Mouse (Mus musculus): ENCODE results near the gene Dcaf4.

The Dcaf4 gene

DNA sequence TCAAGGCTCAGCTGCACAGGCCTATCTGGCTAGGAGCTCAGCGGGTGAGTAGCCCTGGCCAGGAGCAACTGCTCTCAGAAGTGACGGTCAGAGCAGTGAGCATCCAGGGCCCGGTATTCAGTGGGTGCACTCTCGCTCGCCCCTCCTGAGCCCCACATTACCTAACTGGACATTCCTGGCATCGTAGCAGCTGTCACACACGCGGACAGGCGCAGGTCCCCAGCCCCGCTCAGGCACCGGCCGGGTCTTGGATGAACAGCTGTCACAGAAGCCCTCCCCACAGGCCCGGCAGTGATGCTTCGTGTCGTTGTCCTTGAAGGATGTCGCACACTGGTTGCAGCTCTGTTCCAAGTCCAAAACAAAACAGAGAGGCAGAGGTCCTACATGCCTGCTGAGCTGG lies 31.0 kb downstream of the Dcaf4 start:
- DNase-seq = no peak

GRCm38 (mm10) chr12:83553816-83554215 lies 33.5 kb downstream of the Dcaf4 start:
- no peak for DNase-seq

DNA sequence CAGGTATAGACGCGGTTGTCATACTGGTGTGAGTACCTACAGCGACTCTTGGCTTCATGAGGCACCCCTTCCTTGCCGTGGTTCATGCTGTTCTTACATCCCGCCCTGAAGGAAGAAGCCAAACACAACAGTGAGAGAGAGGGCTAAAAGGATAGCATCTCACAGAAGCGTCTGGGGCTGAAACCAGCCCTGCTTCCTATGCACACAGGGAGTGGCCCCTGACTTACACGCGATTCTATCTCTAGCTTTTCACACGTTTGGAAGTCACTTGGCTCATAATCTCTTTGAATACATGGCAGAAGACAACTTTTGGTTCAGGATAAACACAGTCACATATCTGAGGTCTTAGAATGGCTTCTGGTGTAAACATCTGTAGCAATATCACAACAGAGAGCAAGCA lies 35.3 kb downstream of the Dcaf4 start:
- DNase-seq = no peak

GRCm38 (mm10) chr12:83558496-83558895 lies 38.2 kb downstream of the Dcaf4 start:
- DNase-seq = no peak

DNA sequence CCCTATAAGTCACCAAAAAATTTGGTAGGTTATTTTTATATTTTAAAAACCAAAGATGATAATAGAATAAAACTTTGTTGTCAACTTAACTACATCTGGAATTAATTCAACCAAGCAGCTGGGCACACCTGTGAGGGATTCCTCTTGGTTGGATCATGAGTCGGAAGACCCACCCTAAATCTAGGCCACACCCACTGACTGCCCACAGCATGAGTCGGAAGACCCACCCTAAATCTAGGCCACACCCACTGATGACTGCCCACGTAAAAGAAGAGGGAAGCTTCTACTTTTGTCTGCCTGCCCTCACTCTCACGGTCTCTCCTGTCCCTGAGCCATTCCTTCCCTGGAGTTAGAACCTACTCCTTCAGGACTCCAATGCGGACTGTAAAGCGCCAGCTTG lies 39.9 kb downstream of the Dcaf4 start:
- no peak for DNase-seq

DNA sequence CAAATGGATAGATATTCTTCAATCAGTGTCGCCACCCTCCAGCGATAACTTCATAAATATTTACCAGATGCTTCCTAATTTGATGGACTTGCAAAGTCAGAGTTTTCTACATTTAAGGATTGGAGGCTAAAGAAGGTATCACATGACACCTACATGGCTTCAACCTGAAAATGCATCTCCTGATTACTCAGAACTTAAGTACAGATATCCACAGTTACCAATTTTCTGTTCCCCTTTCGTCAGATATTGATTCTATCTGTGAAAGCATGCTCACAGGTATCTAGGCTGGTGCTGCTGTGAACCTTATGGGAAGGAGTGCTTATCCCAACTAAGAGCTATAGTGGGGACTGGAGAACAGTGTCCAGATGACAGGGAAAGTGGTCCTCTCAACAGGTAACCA lies 42.3 kb downstream of the Dcaf4 start:
- no peak for DNase-seq

GRCm38 (mm10) chr12:83569866-83570265 lies 49.6 kb downstream of the Dcaf4 start:
- DNase-seq = no peak

DNA sequence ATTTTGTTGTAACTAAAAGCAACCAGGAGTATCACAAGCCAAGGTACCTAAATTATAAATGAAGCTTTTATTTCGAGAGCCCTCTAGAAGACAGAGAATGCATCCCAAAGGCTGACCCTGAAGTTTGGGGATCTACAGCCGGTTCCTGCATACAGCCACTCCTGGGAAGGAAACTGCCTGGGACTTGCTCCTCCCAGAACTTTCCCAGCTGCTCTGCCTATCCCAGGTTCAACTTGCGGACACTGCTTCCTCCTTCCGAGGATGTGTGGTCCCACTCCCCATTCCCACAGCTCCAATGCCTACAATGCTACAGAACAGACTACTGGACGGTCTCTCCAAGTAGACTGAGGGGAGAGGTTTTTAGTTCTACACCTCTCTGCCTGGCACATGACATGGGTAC lies 52.5 kb downstream of the Dcaf4 start:
- no peak for DNase-seq

DNA sequence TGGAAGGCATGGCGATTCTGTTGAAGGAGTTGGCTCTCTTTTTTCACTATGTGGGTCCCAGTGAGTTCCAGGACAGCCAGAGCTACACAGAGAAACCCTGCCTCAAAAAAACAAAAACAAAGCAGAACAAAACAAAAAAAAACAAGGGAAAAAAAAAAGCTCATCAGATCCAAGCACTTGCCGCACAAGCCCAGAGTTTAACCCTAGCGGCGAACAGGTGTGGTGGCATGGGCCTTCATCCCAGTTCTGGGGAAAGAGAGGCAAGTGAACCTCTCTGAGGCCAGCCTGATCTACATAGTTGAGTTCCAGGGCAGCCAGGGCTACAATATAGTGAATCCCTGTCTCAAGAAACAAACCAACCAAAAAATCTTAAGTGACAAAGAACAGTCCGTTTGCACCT lies 57.2 kb downstream of the Dcaf4 start:
- DNase-seq = no peak

DNA sequence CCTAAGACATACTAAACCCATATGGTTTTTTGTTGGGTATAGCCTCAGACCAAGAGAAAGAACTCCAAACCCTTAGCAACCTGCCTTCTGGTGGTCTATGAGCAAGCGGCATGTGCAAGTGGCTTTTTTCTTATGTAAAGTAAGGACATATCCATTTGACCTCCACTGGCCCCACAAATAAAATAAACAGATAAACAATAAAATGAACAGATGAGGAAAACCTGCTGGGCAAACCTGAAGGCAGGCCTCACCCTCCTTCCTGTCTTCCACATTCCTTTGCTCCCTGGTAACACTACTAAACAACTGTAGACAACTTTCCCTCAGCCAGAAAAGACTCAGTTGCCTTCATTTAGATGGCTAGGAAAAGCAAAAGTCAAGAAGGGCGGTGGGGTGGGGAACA lies 58.1 kb downstream of the Dcaf4 start:
- no peak for DNase-seq

DNA sequence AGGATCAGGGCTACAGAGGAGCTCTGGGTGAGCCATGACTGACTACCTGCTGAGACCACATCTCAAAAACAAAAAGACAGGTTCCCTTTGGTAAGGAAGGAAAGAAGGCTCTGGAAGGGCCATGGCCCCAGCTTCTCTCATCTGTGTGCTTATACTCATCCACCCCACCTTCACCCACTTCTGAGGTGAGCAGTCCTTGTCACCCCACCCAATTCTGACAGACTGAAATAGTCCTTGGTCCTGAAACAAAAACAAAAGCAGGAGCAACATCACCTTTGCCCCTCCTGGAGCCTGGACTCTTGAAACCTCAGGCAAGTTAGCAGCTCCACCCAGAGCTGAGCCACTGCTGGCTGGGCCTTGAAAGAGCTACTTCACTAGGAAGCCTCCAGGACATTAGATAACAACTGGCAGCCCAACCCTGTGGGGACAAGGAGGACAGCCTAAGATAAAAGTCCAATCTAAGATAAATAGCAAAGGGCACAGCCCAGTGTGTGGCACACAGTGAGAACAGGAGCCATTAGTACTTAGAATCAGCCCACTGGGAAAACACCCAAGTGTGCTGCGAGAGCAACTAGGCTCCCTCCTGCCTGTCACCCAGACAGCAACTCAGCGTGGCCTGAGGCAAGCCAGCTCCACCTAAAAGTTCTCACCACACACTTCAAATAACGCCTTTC lies 58.8 kb downstream of the Dcaf4 start:
- peak in 1 of 2 experiments; percentile 20 for DNase-seq

- no peak for DNase-seq
Observed at GRCm38 (mm10) chr12:83580283-83580682, 60.0 kb downstream of the Dcaf4 start.

GRCm38 (mm10) chr12:83582106-83582505 lies 61.8 kb downstream of the Dcaf4 start:
- no peak for DNase-seq

DNA sequence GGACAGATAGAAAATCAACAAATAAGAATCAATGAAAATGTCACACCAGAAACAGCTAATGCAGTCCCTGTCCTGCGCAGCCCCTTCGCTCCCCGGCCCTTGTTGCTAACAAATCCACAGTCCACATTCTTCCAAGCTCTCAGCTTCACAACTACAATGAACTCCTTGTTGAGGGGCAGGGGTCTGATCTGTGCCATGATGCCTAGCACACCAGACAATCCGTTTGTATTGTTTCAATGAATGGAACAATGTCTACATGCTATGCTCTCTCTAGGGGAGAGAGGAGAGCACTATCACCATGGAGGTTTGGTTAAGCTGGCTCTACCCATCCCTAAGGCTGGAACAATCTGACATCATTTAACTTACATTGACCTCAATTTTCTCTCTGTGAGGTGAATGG lies 62.5 kb downstream of the Dcaf4 start:
- no peak for DNase-seq

GRCm38 (mm10) chr12:83586628-83587027 lies 66.4 kb downstream of the Dcaf4 start:
- DNase-seq = no peak

All from lung, adult 18-20 months (tissue).